Mouse (Mus musculus): ENCODE measurements around the gene Cnp.
A peak's percentile ranks its signal among the peaks of the same experiment; 100 is the strongest.

Gene Cnp

GRCm38 (mm10) chr11:100625754-100626700, 51.3 kb downstream of the Cnp start:
- DNase-seq = no peak

- peak; percentile 90 for DNase-seq
Measured at GRCm38 (mm10) chr11:100626701-100627195, 52.0 kb downstream of the Cnp start.

GRCm38 (mm10) chr11:100628056-100628455, 53.4 kb downstream of the Cnp start:
- DNase-seq = no peak

- peak; percentile 24 for DNase-seq
Measured at GRCm38 (mm10) chr11:100628862-100629352, 54.2 kb downstream of the Cnp start.

- no peak for DNase-seq
Measured at GRCm38 (mm10) chr11:100634530-100634929, 59.8 kb downstream of the Cnp start.

- peak; percentile 59 for DNase-seq
Measured at GRCm38 (mm10) chr11:100640159-100640906, 65.6 kb downstream of the Cnp start.
